Mouse (Mus musculus) cerebellum, adult 2 months (tissue): ENCODE measurements around the gene H2-DMb1.

Experiments used
- CTCF ChIP-seq: fragments of 200-500 bp; IDR thresholded peaks from 2 replicates; pipeline ENCODE4 v1.5.1; 2011; ENCODE audit warnings: low read depth, mild to moderate bottlenecking, control low read depth, low read length, moderate library complexity, borderline replicate concordance; ENCODE audit not compliant: insufficient read depth
- POLR2A ChIP-seq: fragments of 200-500 bp; IDR thresholded peaks from 2 replicates; pipeline ENCODE4 v1.6.1; 2011; ENCODE audit warnings: low read length, control low read depth, borderline replicate concordance; ENCODE audit not compliant: insufficient read depth

- TF ChIP-seq CTCF = no peak
- TF ChIP-seq POLR2A = no peak
These were observed 24.3 kb downstream of the H2-DMb1 start for GRCm38 (mm10) chr17:34177179-34177578.
